Comparison of ENCODE assay signal across 11 mouse cellular contexts in genomic region chr8:103230741-103231475, GRCm38 (mm10).
DNase-seq lines count a peak whose midpoint lies in the region; ATAC-seq and TF ChIP-seq lines count a peak whose summit lies in the region.
"Had no signal": no experiment of that assay in that cellular context is flagged by ENCODE, and none has a peak within 500 bp of the region (broad histone marks: within the 10 kb centered on the region; RNA-seq: fewer than 3 reads in every experiment).

No protein-coding gene starts in this region.

- intact Hi-C loops in left cerebral cortex, postnatal 36 days (cut with DNase I), result no loop called here

- no peaks in the 10 kb centered on the region for H3K27me3 ChIP-seq in forebrain, embryonic 11.5 days (ENCODE audit: control insufficient read depth, insufficient read depth, low read length)
- no peaks in the 10 kb centered on the region for H3K27me3 ChIP-seq in heart, postnatal 0 days (ENCODE audit: control insufficient read depth, insufficient read depth, low read length)
- no peaks in the 10 kb centered on the region for H3K27me3 ChIP-seq in myocyte (ENCODE audit: control insufficient read depth, insufficient read depth, insufficient read length)
- H3K27me3 ChIP-seq in midbrain, embryonic 13.5 days, result no peaks in the 10 kb centered on the region

- TF ChIP-seq EP300 in heart, postnatal 0 days (IDR thresholded peaks at IDR 0.05; ENCODE audit: low read depth), result no peak

- no peak overlapping the region for H3K27ac ChIP-seq in forebrain, embryonic 11.5 days (ENCODE audit: low read depth, low read length)
- H3K27ac ChIP-seq in heart, postnatal 0 days (ENCODE audit: low read depth), result no peak overlapping the region
- H3K27ac ChIP-seq in midbrain, embryonic 13.5 days, result no peak overlapping the region
- H3K27ac ChIP-seq: macrophage had no signal

- TF ChIP-seq POLR2A in myocyte (IDR thresholded peaks at IDR 0.05; ENCODE audit: insufficient read length, low read depth), result no peak

- H3K36me3 ChIP-seq in forebrain, embryonic 11.5 days (ENCODE audit: control insufficient read depth, insufficient read depth, low read length), result no peaks in the 10 kb centered on the region
- no peaks in the 10 kb centered on the region for H3K36me3 ChIP-seq in heart, postnatal 0 days (replicated peaks; ENCODE audit: control insufficient read depth, insufficient read depth, low read length)
- no peaks in the 10 kb centered on the region for H3K36me3 ChIP-seq in myocyte (ENCODE audit: control insufficient read depth, insufficient read depth)
- H3K36me3 ChIP-seq in midbrain, embryonic 13.5 days, result no peaks in the 10 kb centered on the region

- no peak overlapping the region for H3ac ChIP-seq in myocyte (ENCODE audit: control insufficient read depth, insufficient read length)

- no peaks in the 10 kb centered on the region for H3K4me1 ChIP-seq in forebrain, embryonic 11.5 days (replicated peaks; ENCODE audit: control insufficient read depth, insufficient read depth, low read length)
- H3K4me1 ChIP-seq in heart, postnatal 0 days (ENCODE audit: control insufficient read depth, insufficient read depth), result no peaks in the 10 kb centered on the region
- H3K4me1 ChIP-seq in midbrain, embryonic 13.5 days (replicated peaks), result no peaks in the 10 kb centered on the region

- H3K79me2 ChIP-seq in myocyte (ENCODE audit: control insufficient read depth, insufficient read depth), result no peaks in the 10 kb centered on the region

- no peak for TF ChIP-seq CTCF in heart, postnatal 0 days (IDR thresholded peaks at IDR 0.05; ENCODE audit: low read depth)

- H3K9ac ChIP-seq in forebrain, embryonic 11.5 days (ENCODE audit: low read length), result no peak overlapping the region
- H3K9ac ChIP-seq in heart, postnatal 0 days (replicated peaks; ENCODE audit: low read depth, low read length), result no peak overlapping the region
- H3K9ac ChIP-seq in midbrain, embryonic 13.5 days (replicated peaks), result no peak overlapping the region

- DNase-seq in left cerebral cortex, postnatal 36 days (ENCODE audit: low spot score in 2 of 2), result peak; percentile 10 to 14
- no peak for DNase-seq in left cerebral cortex, adult 11 months (ENCODE audit: low spot score)
- DNase-seq in forebrain, embryonic 11.5 days (ENCODE audit: low spot score), result no peak
- peak; percentile 41 for DNase-seq in heart, postnatal 0 days (ENCODE audit: low spot score)
- no peak for DNase-seq in adrenal gland, postnatal 14 days
- no peak for DNase-seq in thymus, postnatal 36 days
- DNase-seq: adrenal gland, postnatal 25 days had no signal

- 74% methylated on average over 9 of the region's 9 CpGs for WGBS in forebrain, embryonic 11.5 days
- WGBS in heart, postnatal 0 days, result 39% methylated on average over 9 of the region's 9 CpGs
- WGBS in midbrain, embryonic 13.5 days, result 75% methylated on average over 9 of the region's 9 CpGs

- no peak overlapping the region for H3K4me3 ChIP-seq in forebrain, embryonic 11.5 days (ENCODE audit: low read depth, low read length)
- no peak overlapping the region for H3K4me3 ChIP-seq in heart, postnatal 0 days (ENCODE audit: low read depth, low read length)
- no peak overlapping the region for H3K4me3 ChIP-seq in myocyte
- H3K4me3 ChIP-seq in midbrain, embryonic 13.5 days (replicated peaks), result no peak overlapping the region
- H3K4me3 ChIP-seq: erythroblast, embryonic 14.5 days had no signal

- no peaks in the 10 kb centered on the region for H3K9me3 ChIP-seq in forebrain, embryonic 11.5 days (ENCODE audit: control insufficient read depth, low read length)
- H3K9me3 ChIP-seq in heart, postnatal 0 days (replicated peaks; ENCODE audit: control insufficient read depth, low read length), result no peaks in the 10 kb centered on the region
- H3K9me3 ChIP-seq in midbrain, embryonic 13.5 days, result no peaks in the 10 kb centered on the region

- no peak overlapping the region for H3K4me2 ChIP-seq in forebrain, embryonic 11.5 days (ENCODE audit: low read depth, low read length, severe bottlenecking)
- H3K4me2 ChIP-seq in heart, postnatal 0 days (ENCODE audit: low read depth, low read length), result no peak overlapping the region
- peak overlapping the region; percentile 25 for H3K4me2 ChIP-seq in myocyte (ENCODE audit: low read depth)
- no peak overlapping the region for H3K4me2 ChIP-seq in midbrain, embryonic 13.5 days (replicated peaks)

- 0 out of 2 replicates have a peak, but pooled peaks have one; percentile 27 for ATAC-seq in forebrain, embryonic 11.5 days (replicated peaks; ENCODE audit: low FRiP score)
- ATAC-seq in heart, postnatal 0 days (ENCODE audit: insufficient read depth, low read depth), result no peak
- ATAC-seq in midbrain, embryonic 13.5 days, result no peak

TF ChIP-seq in myocyte, 11 proteins besides CTCF, POLR2A, EP300 and RAD21:
- TF ChIP-seq SRF (IDR thresholded peaks at IDR 0.05; ENCODE audit: control insufficient read depth, insufficient read length, low read depth) (no peak), REST (IDR thresholded peaks at IDR 0.05; ENCODE audit: insufficient read depth, insufficient read length) (no peak), MYOG (IDR thresholded peaks at IDR 0.05; ENCODE audit: control insufficient read depth in 1 of 3, insufficient read depth in 1 of 3, insufficient read length in 2 of 3, low read depth in 2 of 3) (no peak), MYOD1 (IDR thresholded peaks at IDR 0.05; ENCODE audit: control insufficient read depth in 1 of 3, insufficient read length in 2 of 3, low read depth in 2 of 3) (no peak), TCF12 (IDR thresholded peaks at IDR 0.05; ENCODE audit: insufficient read depth, poor library complexity, severe bottlenecking) (no peak), MAX (IDR thresholded peaks at IDR 0.05; ENCODE audit: low read depth) (no peak), E2F4 (IDR thresholded peaks at IDR 0.05; ENCODE audit: insufficient read depth) (no peak), POLR2AphosphoS2 (IDR thresholded peaks at IDR 0.05; ENCODE audit: insufficient read length, low read depth) (no peak), USF1 (IDR thresholded peaks at IDR 0.05; ENCODE audit: low read depth) (no peak)
TF ChIP-seq in myocyte: peak in this region for 0.

Comparison
In these comparisons a context has a peak if more than half of its experiments do, and no peak if none do; other contexts are left out.
1. DNase-seq: peak in left cerebral cortex, postnatal 36 days (2 of 2) and heart, postnatal 0 days (single experiment); none in left cerebral cortex, adult 11 months (single experiment), forebrain, embryonic 11.5 days (single experiment), adrenal gland, postnatal 14 days (single experiment) and thymus, postnatal 36 days (0 of 2).